Mouse (Mus musculus) layer of hippocampus, postnatal 14 days (tissue): ENCODE measurements around the gene Gripap1. TPM values are rescaled to one million over a fixed set of nuclear protein-coding genes. Genes with fewer than 3 reads are reported as not detected.
A peak's percentile ranks its signal among the peaks of the same experiment; 100 is the strongest.
"Not testable (repeated sequence)": the region's sequence is repeated elsewhere in the genome, so short reads cannot be mapped to it uniquely, and the experiment has no call there.

Source experiments
- DNase-seq, 2 experiments: peaks; one replicate each; pipeline ENCODE4 v3.0.0; 2021 to 2022; ENCODE audit warnings: low spot score in 2 of 2, mixed read lengths in 1 of 2
- long read RNA-seq, 2 experiments: library from polyadenylated mRNA; stranded (forward); transcript quantifications; one replicate each; pipeline ENCODE4 v2.0.0; 2021
- total RNA-seq, 2 experiments: library from RNA; stranded (reverse); gene quantifications; 2 replicates each; pipeline ENCODE4 v1.2.3; 2021

The Gripap1 gene
- total RNA-seq: 10 to 100 TPM; 88.1 to 98.9 TPM
- long read RNA-seq, experiment 1, transcript Gripap1-203 (26 exons, 3,015 nt): major isoform, 11 of 35 reads
- long read RNA-seq, experiment 1, partial matches to known transcripts: 10 of 35 reads
- long read RNA-seq, experiment 1, other reads (novel, unspliced or antisense): 13 of 35 reads
- long read RNA-seq, experiment 2, transcript Gripap1-203 (26 exons, 3,015 nt): major isoform, 17 of 50 reads
- long read RNA-seq, experiment 2, partial matches to known transcripts: 12 of 50 reads
- long read RNA-seq, experiment 2, other reads (novel, unspliced or antisense): 14 of 50 reads

DNA sequence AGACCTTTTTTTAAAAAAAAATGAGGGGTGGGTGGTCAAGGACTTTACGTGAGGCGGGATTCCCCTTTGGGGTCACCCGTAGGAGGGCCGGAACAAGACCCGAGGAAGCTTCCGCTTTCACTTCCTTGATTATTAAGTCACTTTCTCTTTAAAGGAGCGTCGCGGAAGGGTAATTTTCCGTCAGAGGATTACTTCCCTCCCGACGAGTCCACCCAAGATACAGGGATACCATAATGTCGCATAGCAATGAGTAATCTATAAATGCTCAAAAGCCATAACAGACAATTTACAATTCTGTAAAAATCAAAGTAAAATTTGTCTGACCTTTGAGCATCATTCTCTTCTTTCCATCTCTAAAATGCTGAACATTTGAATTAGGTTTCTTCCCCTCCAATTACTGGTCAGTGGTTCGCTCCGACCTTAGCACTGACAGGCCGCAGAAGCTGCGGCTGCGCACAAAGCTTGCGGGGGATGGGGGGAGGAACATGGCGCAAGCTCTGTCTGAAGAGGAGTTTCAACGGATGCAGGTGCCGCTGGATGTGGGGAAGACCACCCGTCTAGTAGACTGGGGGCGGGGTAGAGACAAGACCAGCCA lies at the start of gene Gripap1:
Gene Gripap1, plus strand, starts transcription at position 224 of the 595 bp plus-strand sequence.
- peak; percentile 48 to 77 for DNase-seq

DNA sequence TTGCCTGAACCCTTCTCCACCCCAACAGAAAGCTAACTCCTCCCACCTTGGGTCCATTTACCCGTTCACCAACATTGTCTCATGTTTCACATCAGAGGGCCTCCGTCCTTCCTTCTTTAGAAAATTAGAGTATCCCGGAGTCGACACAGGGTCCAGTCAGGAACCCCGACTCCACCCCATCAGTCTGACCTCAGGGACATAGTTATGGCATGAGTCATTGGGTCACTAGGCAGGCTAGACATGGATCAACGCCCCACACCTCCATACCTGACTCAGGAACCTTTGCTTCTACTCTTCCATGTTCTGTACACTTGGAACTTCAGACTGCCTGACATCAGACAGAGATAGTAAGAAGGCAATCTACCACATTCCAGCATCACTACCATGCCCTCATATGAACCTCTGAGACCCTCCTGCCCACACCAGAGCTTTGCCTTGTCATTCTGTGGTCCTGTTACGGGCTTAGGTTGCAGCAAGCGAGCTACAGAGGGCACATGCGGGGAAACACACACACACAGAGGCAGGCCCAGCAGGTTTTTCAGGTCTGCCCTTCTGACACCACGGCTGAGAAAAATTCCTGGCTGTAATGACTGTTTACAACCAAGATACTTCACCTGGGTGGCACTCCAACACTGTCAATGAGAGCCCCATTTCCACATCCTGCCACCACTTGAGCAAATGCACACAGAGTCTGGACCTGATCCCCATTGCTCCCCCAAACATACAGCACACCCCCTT lies 49.3 kb upstream of the Gripap1 start:
- DNase-seq: no peak

DNA sequence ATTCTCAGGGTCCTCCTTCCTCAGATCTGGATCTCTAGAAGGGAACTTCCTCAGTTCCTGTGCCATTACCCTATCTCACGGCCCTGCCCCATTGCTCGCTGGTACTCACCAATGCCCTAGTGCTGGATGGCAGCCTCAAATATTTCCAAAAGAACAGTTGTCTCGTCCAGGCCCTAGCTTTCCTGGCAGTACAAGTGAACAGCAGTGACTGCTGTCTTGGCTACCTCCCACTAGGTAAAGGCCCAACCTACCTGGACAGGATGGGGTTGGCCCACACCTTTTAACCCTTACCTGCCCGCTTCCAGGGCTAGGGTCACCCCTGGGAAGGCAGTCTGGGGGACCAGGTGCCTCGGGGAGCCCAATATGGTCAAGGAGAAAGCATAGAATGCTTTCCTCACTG lies 48.5 kb upstream of the Gripap1 start:
- no peak for DNase-seq

DNA sequence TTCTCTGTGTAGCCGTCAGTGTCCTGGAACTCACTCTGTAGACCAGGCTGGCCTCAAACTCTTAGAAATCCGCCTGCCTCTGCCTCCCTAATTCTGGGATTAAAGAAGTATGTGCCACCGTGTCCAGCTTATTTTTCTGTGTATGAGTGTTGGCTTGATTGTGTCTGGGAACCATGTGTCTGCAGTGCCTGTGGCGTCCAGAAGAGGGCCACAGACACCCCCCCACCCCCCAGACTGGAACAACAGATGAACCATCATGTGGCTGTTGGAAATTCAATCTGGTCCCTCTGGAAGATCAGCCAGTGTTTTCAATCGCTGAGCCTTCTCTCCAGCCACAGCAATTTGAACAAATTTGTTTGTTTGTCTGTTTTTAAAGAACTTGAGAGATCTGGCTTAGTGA lies 46.1 kb upstream of the Gripap1 start:
- no peak for DNase-seq

DNA sequence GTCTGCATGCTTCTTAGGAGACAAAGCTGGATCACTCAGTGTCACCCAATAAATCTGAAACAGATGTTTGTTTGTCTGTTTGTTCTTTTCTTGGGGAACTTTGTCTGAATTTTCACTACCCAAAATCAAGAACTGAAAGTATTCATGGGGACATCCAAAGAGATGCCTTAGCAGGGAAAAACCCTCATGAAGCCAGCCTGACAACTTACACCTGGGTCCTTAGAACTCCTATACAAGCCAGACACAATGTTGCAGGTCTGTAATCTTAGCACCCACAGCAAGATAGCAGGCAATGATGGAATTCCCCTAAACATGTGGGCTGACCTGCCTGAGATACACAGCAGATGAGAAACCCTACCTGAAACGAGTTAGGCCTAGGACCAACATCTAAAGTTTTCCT lies 44.6 kb upstream of the Gripap1 start:
- DNase-seq: no peak

DNA sequence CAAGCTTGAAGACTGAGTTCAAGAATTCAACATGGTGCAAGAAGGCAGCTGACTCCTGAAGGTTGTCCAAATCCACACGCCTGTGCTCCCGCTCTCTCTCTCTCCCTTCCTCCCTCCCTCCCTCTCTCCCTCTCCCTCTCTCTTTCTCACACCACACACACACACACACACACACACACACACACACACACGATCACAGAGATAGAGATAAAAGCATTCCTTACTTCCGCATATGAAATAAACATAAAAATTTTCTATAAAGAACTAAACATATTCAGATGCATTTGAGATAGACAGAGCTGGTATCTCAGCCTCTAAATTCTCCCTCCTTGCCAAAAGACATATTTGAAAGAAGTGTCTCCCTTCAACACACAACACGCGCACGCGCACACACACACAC lies 44.1 kb upstream of the Gripap1 start:
- no peak for DNase-seq

DNA sequence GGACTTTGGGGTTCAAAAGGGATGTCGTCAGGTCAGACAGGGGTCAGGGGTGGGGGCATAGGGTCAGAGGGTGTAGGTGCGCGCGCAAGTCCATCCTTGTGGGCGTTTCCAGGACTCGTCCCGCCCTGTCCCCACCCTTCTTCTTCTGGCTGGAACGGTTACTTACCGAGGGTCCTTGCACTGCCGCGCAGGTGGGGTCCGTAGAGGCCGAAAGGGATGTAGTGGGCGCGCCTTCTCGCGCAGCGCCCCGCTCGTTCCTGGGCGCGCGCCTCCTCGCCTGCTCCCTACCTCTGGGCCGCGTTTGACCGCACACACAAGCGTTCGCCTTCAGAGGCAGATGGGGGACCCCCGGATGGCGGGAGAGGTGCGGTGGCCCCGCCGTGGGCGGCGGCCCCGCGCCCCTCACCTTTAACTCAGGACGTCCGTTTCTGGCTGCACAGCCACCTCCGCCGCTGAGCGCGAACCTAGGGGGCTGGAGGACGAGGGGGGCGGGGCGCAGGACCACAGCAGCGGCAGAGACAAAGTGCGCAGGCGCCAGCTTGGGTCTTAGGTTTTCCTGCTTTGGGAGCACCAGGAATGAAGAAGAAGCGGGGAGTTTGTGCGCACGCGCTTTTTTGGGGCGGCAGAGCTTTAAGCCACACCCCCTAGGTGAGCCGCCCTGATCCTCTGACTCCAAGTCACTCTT lies 39.0 kb upstream of the Gripap1 start, which contains the start of gene Ccdc120:
Gene Ccdc120, minus strand, starts transcription at position 474 of the 685 bp plus-strand sequence.
- peak; percentile 42 to 75 for DNase-seq

DNA sequence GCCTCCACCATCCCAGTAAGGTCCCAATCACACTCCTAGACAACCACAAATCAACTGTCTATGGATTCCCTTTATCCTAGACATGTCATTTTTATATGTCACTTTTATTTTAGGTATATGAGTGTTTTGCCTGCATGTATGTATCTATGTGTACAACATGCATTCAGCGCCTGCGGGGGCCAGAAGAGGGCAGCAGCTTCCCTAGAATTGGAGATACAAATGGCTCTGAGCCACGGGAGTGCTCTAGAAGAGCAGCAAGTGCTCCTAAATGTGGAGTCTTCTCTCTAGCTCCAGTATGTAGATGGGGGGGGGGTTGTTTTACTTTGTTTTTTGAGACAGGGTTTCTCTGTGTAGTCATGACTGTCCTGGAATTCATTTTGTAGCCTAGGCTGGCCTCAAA lies 35.9 kb upstream of the Gripap1 start:
- not testable (repeated sequence) for DNase-seq

DNA sequence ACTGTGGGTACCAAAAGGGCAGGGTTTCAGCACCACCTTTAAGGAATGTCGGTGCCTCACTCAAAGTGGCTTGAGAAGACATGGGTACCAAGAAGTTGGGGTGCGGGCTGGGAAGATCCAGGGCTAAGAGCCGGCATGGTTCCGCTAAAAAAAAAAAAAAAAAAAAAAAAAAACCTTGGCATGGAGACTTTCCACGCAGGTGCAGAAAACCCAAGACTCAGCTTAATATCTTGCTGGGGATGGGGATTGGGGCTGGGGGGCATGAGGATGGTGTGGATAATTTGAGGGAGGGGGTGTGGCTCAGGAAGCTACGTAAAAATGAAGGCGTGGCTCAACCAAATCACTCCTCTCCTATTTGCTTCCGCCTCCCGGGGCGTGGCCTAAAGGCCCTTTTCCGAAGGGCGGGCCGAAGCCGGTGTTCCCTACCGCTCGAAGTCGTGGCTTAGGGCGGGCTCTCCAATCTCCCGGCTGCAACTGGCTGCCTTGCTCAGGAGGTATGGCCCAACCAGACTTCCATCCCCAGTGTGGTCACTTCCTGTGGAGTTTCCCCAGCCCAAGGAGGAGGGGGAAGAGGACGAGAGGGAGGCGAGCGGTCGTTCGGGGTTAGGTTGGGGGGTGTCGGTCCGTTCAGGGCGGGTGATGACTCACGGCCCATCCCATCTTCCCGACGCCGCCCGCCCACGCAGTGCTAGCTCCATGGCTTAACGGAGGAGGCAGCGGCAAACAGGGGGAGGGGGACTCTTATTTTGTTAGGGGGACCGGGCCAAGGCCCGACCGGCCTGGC lies 27.2 kb upstream of the Gripap1 start, which contains the start of gene Tfe3:
Gene Tfe3, plus strand, starts transcription at position 424 of the 784 bp plus-strand sequence.
- DNase-seq: peak; percentile 76 to 92

DNA sequence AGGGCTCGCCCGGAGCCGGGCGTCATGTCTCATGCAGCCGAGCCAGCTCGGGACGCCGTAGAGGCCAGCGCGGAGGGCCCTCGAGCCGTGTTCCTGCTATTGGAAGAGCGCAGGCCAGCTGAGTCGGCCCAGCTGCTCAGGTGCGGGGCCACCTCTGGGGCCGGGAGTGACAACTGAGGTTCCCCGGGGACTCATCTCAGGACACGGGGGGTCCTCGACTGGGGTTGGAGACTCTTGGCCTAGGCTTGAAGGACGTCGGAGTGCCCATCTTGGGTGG lies 26.7 kb upstream of the Gripap1 start:
- no peak for DNase-seq

DNA sequence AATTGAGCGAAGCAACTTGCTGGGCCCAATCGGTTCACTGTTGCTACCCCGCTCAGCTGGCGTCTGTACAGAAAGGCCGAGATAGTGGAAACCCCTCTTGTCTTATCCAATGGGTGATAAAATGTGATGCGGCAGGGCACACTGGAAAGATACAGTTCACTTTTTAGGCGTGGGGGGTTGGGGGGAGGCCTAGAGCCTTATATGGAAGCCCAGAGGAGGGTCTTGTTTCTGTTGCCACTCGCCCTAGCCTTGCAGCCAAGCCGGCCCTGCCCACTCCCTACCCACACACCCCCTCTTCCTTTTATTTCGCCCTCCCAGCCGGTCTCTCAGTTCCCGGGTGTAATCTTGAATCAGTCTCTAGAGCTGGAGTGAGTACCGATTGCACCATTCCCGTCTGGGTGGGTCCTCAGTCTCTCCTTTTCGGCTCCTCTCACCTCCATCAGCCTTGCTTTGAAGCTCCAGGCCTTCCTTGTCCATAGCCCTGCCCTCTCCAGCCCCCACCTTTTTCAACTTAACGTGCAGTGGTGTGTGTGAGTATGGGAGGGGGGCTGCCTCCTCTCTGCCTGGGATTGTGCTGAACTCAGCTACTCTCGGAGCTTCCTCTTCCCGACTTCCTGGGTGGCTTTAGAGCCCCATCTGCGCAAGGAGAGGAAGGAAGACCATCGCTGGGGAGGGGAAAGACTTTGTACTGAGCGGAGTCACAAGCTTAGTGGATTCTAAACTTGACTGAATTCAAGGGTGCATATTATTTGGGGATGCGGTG lies 25.8 kb upstream of the Gripap1 start:
- DNase-seq: no peak

DNA sequence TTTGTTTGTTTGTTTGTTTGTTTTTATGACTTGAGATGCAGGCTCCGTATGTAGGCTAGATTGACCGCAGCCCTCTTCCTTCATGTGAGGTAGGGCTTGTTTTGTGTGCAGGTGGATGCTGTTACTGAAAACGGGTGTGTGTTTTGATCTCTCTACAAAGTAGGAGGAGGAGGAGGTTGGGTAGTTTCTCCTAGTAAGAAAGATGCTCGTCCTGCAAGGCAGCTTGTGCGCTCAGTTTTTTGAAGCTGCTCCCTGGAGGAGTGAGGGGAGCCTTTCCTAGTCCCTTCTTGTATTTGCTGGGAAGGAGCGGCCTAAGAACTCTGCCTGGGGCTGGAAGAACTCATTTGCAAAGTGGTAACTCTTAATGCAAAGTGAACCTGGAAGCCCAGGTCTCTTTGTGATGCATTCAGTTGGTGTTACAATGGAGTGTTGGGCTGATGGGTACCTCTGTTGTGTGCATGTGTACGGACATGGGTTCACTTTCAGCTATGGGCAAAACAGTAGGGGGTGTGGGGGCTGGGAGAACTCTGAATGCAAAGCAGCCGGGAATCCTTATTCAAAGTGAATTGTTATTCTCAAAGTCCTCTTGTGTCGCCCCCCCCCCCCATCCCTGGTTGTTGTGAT lies 24.8 kb upstream of the Gripap1 start:
- no peak for DNase-seq

DNA sequence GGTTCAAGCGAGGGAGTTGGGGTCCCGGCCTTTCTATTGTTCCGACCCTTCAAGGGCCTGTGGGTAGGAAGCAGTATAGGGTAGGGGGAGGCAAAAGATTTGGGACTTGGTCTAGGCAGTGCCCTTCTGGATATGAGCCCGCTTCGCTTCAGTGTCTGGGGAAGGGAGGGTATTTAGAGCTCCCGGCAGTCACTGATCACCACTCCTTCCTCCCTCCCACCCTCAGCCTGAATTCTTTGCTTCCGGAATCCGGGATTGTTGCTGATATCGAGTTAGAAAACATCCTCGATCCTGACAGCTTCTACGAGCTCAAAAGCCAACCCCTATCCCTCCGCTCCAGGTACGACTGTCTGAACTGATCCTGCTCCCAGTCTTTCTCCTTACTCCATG lies 24.3 kb upstream of the Gripap1 start:
- DNase-seq: no peak

DNA sequence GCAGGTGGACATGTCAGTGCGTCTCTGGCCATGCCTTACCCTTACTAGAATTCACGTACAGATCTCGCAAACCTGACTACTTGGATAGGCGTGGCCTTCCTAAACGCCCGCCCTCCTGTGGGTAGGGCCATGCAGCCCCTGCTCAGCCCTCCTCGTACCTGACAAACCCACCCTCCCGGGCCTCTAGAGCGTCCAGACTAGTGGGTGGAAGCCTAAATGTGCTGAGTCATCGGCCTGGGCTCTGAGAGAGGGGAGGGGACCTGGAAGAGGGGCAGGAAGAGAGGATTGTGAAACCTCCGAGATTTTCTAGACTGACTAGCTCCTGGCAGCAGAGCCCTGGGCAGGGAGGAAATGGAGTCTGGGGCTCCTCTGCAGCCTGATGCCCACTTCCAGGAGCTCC lies 23.8 kb upstream of the Gripap1 start:
- no peak for DNase-seq

DNA sequence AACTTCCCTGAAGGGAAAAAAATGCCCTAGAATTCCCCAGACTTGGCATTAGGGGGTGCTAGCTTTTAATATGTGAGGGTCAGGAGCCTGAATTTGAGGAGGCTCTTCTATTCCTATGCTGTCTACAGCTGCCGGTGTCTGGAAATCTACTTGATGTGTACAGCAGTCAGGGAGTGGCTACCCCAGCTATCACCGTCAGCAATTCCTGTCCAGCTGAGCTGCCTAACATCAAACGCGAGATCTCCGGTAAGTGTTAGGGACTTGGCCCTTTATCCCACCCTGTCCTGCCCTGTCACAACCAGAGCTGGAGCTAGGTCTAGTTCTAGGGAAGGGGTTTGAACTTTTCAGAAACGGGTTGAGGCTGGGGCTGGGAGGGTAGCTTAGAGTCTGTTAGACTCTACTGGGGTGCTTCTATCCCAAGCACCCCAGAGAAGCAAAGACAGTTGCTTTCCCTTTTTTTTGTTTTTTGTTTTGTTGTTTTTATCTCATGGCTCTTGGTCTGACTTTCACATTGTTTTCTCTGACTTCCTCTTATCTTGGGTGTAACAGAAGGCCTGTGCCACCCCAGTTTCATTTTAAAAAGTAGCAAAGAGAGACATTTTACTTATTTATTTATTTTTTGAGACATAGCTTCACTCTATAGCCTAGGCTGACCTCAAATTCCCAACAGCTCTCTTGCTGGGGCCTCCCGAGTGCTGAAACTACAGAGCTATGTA lies 20.1 kb upstream of the Gripap1 start:
- no peak for DNase-seq

DNA sequence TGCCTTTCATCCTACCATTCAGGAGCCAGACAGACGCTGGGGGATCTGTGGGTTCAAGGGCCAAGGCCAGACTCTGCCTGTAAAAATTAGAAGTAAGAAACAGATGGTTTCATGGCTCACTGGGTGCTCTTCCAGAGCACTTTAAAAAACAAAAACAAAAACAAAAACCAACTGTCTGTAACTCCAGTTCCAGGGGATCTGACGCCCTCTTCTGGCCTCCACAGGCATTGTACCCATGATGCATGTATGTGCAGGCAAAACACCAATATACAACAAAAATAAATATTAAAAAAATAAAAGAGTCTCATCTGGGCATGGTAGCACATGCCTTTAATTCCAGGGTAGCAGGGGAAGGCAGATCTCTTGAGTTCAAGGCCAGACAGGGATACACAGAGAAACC lies 16.8 kb upstream of the Gripap1 start:
- no peak for DNase-seq

DNA sequence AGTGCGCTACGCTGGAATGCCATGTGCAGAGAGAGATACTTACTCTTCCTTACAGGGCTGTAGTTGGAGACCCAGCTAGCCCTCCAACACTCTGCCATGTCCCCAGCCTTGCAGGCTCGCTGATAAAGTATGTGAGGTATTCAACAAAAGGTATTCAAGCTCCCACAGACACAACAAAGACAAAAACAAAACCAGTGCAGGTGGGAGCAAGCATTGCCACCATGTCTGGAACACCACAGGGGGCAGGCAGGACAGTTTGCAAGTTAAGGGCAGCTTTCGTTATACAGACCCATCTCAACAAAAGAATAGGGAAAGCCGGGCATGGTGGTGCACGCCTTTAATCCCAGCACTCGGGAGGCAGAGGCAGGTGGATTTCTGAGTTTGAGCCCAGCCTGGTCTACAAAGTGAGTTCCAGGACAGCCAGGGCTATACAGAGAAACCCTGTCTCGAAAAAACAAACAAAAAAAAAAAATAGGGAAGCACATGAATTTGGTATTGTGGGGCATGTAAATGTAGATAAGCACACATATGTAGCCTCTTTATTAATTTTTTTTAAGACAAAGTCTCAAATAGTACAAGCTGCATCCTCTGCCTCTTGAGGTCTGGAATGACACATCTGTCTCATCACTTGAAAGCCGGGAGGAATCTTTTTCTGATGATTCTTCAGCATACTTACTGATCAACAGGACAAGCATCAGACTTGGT lies 13.9 kb upstream of the Gripap1 start:
- no peak for DNase-seq

DNA sequence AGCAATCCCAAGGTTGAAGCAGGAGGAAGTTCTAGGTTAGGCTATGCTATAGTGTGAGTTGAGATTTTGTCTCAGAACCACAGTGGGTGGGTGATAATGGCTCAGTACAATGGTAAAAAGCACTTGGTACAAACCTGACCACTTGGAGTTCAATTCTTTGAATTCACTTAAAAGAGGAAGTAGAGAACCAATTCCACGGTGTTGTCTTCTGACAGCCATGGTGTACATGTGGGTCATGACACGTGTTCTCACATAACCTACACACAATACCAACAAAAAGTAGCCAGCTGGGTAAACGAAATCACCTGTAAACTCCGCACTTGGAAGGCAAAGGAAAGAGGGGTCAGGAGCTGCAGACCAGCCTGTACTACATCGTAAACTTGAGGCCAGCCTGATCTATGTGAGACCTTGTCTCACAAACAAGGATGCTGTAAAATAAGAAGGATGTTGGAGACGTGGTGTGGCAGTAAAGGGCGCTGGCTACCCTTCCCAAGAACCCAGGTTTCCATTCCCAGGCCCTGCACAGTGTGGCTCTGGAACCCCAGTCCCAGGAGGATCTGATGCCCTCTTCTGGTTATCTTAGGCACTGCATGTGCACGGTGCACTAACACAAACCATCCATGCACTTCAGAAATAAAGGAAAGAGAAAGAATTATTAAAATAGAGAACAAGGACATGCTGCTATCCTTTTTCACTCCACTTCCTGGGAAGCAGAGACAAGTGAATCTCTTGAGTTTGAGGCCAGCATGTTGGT lies 13.1 kb upstream of the Gripap1 start:
- peak in 1 of 2 experiments; percentile 36 for DNase-seq
